Mouse (Mus musculus) R1 (cell line): ENCODE measurements at regions not wholly inside any gene's neighbourhood (a gene's known extent, or its start where the extent isn't known, plus 50 kb on each side); places are given as distances from the start of the nearest gene placed in this dataset.

Experiments used
- DNase-seq: peaks from one replicate; pipeline ENCODE4 v3.0.0-alpha.2; 2018; ENCODE audit warnings: low read depth, low spot score

GRCm38 (mm10) chr4:83986951-83987822 lies 461.8 kb downstream of the Ccdc171 start:
- DNase-seq = no peak

DNA sequence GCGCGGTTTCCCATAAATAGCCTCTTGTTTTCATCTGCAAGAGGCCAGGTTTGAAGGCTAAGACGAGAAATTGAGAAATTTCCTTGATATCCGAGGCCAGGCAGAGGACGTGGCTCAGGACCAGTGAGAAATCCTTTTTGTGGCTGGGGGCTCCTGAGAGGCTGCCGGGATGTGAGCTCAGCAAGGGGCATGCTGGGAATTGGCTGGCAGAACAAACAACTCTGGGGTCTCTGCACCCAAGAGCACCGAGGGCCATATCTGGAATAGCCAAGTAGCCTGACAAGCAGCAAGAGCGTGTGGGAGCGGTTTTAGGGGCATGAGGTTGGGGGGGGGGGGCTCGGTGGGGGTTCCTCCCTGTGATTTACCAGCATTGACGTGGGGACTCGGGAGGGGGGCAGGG lies 462.5 kb downstream of the Ccdc171 start:
- DNase-seq = no peak

GRCm38 (mm10) chr4:83988314-83988713 lies 463.0 kb downstream of the Ccdc171 start:
- no peak for DNase-seq

DNA sequence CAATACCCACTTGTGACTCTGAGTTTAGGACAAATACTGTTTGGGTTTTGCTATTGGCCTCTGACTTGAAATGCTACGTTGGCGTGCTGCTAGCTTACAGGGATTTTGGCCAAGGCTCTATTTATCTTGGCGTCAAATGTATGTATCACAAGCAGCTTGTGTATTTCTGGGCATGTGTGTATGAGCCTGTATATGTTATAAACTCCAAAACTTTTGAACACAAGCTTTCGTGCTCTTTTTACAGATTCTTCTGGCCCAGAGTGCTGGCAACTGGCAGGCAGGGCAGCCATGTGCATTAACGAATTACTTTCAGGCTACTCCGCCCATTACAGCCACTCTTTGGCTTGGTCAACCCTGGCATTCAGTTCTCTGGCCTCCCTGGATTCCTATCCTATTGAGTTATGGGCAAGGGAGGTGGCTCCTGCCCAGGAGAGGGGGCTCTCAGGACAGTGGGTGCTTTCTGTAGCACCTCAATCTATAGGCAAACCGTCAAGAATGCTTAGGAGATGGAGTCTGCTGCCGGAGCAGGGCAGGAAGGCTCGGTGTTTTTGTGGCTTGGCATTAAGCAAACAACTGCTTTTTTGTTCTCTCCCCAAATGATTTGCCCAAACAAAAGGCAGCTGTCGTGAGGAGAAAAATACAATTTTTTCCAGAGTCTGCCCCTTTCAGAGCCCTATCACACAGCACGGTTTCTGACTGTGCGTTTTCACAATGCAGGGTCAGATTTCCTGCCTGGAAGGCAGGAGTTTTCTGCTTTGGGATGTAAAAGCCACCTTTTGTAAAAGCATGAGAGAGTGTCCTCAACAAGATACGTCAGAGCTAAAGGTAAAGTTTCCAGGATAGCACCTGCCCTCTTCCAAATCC lies 465.0 kb downstream of the Ccdc171 start:
- DNase-seq = no peak

- DNase-seq = no peak
Measured at GRCm38 (mm10) chr4:83991195-83991594, 465.9 kb downstream of the Ccdc171 start.

DNA sequence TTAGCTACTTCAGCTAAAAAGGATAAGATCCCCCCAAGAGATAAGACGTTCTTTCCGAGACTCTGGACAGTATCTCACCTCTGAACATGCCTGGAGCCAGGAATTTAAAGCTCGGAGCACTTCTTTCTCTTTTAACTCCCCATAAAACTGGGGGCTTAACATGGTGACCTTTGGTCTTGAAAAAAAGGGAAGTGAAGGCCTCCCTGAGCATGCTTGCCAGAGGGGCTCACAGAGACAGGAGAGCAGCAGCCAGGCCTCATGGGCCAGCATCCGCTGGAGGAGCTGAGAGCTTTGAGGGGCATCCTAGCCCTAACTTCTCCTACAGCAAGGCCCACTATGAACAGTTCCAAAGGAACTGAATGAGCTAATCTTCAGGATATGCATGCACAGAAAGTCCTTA lies 471.7 kb downstream of the Ccdc171 start:
- DNase-seq = no peak

GRCm38 (mm10) chr4:84001645-84002044 lies 476.3 kb downstream of the Ccdc171 start:
- DNase-seq = no peak

GRCm38 (mm10) chr4:84004055-84004778 lies 478.9 kb downstream of the Ccdc171 start:
- DNase-seq = no peak

DNA sequence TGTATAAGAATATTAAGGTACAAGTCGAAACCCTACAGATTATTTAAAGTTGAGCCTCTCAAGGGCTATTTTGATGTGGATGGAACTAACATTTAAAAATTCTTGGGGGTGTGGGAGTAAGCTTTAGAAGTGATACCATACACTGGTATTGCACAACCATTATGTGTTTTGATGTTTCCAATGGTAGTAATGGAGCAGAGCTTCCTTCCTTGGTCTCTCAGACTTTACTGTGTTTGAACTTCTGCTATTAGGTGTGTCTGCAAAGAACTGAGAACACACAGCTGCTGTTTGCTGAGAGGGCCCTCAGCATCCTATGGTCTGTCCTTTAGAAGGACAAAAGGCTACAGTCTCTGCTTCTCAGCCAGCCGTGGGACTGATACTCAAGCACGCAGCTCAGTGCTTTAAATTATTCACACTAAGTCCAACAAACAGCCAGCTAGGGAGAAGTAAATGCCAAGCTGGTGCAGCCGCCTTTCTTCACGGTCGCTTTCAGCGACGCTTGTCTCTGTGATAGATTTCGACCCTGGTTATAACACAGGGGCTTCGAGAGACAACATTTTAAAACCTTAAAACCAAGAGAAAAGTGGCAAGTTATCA lies 479.5 kb downstream of the Ccdc171 start:
- no peak for DNase-seq

DNA sequence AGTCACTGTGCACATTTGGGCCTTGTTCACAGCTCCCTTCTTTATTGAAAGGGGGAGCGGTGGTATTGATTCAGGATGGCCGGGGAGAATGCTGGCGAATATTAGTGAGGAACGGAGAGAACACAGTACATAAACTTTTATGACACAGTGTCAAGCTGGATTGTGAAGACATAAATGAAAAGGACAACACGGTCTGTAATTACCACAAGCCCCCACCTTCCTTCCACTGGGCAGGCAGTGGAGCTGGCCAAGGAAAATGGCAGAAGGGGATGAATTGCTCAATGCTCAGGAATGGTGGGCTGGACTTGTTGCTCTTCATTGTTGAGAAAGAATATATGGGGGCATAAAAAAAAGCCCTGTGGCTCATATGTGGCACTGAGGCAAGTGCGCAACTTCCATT lies 486.6 kb downstream of the Ccdc171 start:
- no peak for DNase-seq

- DNase-seq = no peak
Measured at GRCm38 (mm10) chr4:84015139-84015538, 489.8 kb downstream of the Ccdc171 start.

DNA sequence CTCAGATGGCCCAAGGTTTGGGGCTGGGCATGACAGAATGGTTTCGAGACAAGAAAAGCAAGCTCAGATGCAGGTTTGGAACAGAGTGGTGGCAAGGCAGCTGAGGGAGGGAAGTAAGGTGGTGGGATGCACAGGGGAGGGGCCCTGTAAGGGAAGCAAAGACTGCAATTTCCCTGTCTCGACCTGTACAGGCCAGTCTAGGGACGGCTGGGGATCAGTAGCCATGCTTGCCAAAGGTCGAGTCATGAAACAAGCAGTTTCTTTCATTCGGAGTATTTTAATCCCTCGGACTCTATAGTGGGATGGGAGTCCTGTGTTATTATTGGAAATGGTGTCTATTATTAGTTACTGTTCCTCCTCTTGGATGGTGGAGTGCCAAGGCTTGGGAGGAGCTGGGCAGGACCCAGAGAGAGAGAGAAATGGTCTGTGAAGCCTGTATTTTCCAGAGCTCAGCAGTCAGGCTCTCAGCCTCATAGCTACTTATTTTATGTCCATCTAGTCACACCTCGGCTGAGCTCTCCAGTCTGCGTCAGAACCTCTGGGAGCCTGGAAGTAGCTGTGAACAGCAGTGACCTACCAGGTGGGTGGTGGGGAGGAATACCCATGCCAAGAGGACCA lies 490.3 kb downstream of the Ccdc171 start:
- DNase-seq = no peak

DNA sequence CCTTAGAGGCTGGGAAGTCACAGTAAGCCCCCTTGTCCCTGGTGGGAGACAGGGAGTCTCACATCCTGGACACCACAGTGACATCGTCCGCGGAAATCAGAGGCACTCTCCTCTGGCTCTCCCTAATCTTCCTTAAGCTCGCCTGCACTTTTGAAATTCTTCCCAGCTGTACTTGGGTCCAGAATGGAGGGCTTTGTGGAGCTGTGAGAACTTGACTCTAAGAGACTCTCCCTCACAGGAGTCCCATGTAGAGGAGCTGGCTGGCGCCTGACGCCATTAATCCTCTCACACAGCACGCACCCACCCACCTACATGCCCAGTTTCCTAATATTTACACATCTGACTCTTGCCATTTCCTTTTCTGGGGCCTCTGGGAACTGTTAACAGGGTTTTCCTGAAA lies 492.8 kb downstream of the Ccdc171 start:
- DNase-seq = no peak

- no peak for DNase-seq
Measured at GRCm38 (mm10) chr4:84018774-84019173, 493.4 kb downstream of the Ccdc171 start.

- DNase-seq = no peak
Measured at GRCm38 (mm10) chr4:84019500-84020255, 494.3 kb downstream of the Ccdc171 start.

DNA sequence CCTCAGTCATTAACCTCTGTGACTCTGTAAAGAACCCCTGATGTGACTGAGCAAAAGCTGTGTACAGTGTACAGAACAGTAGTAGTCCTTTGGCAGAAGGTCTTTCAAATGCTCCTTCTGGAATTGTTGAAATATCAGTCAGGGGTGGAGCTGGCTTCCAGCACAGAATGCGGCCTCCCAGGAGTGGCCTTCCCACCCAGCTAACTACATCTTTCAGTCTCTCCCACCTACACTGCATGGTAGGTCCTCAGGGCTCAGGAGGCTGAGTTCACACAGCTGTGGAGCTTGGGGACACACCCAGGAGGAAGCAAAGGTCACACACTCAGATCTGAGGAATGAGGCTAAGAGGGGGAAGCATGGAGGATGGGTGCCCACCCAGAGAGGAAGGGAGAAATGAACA lies 495.3 kb downstream of the Ccdc171 start:
- peak; percentile 76 for DNase-seq

GRCm38 (mm10) chr4:84022323-84022722 lies 497.0 kb downstream of the Ccdc171 start:
- DNase-seq = no peak

DNA sequence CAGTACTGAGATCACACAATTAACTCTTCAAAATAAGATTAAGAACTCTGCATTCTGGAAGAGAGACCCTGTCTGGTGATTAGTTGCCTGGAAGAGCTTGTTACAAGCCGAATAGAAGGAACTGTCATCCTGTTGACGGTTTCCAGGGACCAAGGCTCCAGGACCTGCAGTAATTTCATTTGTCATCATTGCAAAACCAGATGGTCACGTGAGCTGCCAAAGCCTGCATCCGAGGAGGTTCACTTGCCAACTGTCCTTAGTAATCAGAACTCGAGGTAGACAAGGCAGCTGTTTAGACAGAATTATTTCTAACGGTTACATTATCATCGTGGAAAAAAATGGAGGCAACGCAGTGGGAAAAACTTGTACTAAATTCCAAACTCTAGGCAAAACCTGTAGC lies 500.8 kb downstream of the Ccdc171 start:
- no peak for DNase-seq

- no peak for DNase-seq
Measured at GRCm38 (mm10) chr4:84028120-84028519, 502.8 kb downstream of the Ccdc171 start.

- DNase-seq = no peak
Measured at GRCm38 (mm10) chr4:84030916-84031315, 505.6 kb downstream of the Ccdc171 start.
